Mouse (Mus musculus) embryonic stem cell, embryonic (primary cell): Measurements from ENCODE around the gene Camkk1.

Experiments used
- CTCF ChIA-PET, 4 experiments: fragments of 300-600 bp in 2 of 4; fragments of 350-600 bp in 2 of 4; sonication (Branson Sonifier 250); formaldehyde crosslinking; loops; one replicate each; lab custom pipeline; 2022; ENCODE audit warnings: inconsistent platforms in 2 of 4; lab: Charles Lee
- POLR2A ChIA-PET, 4 experiments: fragments of 300-600 bp in 2 of 4; fragments of 350-600 bp in 2 of 4; sonication (Branson Sonifier 250); formaldehyde crosslinking; loops; one replicate each; lab custom pipeline; 2022; ENCODE audit warnings: antibody characterized with exemption in 4 of 4, inconsistent platforms in 1 of 4; lab: Charles Lee

Camkk1 gene

GRCm38 (mm10) chr11:73006377-73006776 is 12.4 kb upstream of the Camkk1 start:
- CTCF ChIA-PET = interaction anchor here (0.6 to 3.0 kb wide), 23 partner anchors 13 to 275 kb away, joined by 3 to 19 read pairs (median 4); partner anchors contain the start of genes Camkk1 (in 2 of the 4), Haspin (in 1 of the 4) and Ncbp3 (in 1 of the 4)
- POLR2A ChIA-PET = interaction anchor here in 1 of 4 experiments (1.8 kb wide), 1 partner anchor 41 kb away, joined by 8 read pairs; the partner anchor contains the start of gene Ncbp3

DNA sequence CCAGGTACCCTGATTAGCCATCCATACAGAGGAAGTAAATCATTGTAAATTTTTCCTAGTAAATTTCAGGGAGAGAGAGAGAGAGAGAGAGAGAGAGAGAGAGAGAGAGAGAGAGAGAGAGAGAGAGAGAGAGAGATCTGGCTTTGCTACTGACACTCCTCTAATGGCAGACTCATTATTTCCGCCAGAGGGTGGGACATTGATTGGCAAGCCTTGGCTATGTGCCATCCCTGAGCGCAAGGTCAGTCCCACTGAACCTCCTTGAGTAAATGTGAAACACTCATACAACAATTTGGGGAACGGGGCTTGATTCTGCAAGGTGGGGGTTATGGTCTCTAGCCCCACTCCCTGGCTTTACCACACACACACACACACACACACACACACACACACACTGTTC is 11.7 kb upstream of the Camkk1 start:
- POLR2A ChIA-PET = interaction anchor here in 2 of 4 experiments (1.5 to 1.8 kb wide), 2 partner anchors 41 kb away, joined by 3 to 8 read pairs; partner anchors contain the start of gene Ncbp3 (in 2 of the 2)
- CTCF ChIA-PET = interaction anchor here (0.5 to 3.0 kb wide), 47 partner anchors 8 to 1364 kb away, joined by 3 to 19 read pairs (median 4); partner anchors contain the start of genes Camkk1 (in 2 of the 4), Haspin (in 2 of the 4), Ctns (in 1 of the 4) and Ncbp3 (in 1 of the 4)

DNA sequence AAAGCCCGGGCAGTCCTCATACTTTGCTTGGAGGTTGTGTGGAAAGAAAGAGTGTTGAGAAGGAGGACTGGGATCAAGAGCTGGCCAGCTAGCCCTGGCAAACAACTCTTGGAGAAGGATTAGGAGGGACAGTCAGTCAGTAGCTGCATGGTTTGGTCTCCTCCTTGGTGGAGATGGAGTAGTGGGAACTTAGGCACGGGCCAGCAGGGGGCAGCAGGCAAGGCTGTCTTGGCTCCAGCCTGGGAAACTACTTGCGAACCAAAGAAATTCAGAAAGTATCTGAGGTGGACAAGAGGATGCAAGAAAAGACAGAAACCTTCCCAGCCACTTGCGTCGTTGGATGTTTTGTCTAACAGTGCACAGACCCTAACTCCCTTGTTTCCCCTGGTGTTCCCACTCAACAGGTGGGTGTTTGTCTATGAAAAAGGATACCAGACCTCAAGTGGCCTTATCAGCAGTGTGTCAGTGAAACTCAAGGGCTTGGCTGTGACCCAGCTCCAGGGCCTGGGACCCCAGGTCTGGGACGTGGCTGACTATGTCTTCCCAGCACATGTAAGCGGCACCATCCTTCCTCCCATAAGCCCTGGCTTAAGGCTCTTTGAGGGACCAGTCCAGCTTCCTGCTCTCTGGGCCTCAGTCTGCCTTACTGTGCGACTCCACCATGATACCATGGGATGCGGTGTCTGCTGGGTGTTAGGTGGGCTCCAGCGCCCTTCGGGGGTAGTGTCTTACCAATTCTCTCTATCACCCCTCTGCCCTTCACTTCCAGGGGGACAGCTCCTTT is 10.9 kb upstream of the Camkk1 start:
- ChIA-PET CTCF (interaction anchor here (0.5 to 3.0 kb wide), 46 partner anchors 9 to 1364 kb away, joined by 3 to 19 read pairs (median 4); partner anchors contain the start of genes Camkk1 (in 2 of the 4), Ctns (in 1 of the 4), Haspin (in 1 of the 4) and Ncbp3 (in 1 of the 4)), POLR2A (interaction anchor here in 3 of 4 experiments (0.5 to 1.8 kb wide), 4 partner anchors 9 to 229 kb away, joined by 3 to 8 read pairs (median 4); partner anchors contain the start of gene Ncbp3 (in 2 of the 3))

DNA sequence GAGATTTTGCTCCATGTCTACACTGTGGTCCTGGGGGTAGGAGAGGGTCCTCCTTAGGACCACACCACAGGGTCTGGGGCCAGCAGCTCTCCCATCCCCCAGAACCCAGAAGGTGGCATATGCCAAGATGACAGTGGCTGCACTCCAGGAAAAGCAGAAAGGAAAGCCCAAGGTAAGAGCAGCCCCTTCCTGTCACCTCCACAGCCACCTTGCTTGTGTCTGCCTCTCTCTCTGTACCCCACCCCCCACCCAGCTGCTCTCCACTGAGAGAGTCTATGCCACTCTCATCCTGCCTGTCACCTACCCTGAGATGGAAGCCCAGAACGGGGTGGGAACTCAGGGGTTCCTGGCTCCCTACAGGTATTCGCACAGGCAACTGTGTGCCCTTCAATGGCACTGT is 10.0 kb upstream of the Camkk1 start:
- CTCF ChIA-PET = interaction anchor here in 3 of 4 experiments (0.6 to 2.2 kb wide), 6 partner anchors 9 to 122 kb away, joined by 3 to 11 read pairs (median 6); partner anchors contain the start of genes Camkk1 (in 1 of the 3) and Ncbp3 (in 1 of the 3)
- POLR2A ChIA-PET = no interaction called here

GRCm38 (mm10) chr11:73009531-73010274 is 9.1 kb upstream of the Camkk1 start:
- ChIA-PET CTCF (interaction anchor here in 2 of 4 experiments (0.6 to 2.2 kb wide), 4 partner anchors 10 to 121 kb away, joined by 3 to 8 read pairs (median 4); partner anchors contain the start of gene Ncbp3 (in 1 of the 2)), POLR2A (interaction anchor here in 1 of 4 experiments (1.2 kb wide), 1 partner anchor 14 kb away, joined by 3 read pairs; no protein-coding TSS in a partner anchor)

DNA sequence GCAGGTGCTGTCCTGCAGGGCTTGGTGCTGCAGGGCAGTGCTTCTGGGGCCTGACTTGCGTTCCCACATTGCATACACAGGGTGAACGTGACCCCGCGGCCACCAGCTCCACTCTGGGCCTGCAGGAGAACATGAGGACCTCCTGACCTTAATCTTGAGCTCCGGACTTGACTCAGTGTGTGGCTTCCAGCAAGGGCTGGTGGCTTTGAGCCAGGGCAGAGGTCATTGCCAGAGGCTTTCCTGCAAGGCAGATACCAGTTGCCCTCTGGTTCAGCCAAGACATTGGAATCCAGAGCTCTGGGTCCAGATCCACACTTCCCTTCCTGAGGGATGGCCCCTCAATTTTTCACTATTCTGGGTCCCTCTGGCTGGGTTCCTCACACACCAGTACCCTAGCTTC is 4.8 kb upstream of the Camkk1 start:
- ChIA-PET POLR2A (interaction anchor here in 2 of 4 experiments (0.6 to 1.7 kb wide), 5 partner anchors 9 to 124 kb away, joined by 3 to 6 read pairs (median 4); partner anchors contain the start of gene Haspin (in 1 of the 2)), CTCF (interaction anchor here in 2 of 4 experiments (0.6 to 1.5 kb wide), 2 partner anchors 26 to 268 kb away, joined by 4 read pairs; no protein-coding TSS in a partner anchor)

GRCm38 (mm10) chr11:73014831-73015344 is 3.9 kb upstream of the Camkk1 start:
- CTCF ChIA-PET = interaction anchor here in 1 of 4 experiments (0.6 kb wide), 1 partner anchor 42 kb away, joined by 3 read pairs; no protein-coding TSS in a partner anchor
- POLR2A ChIA-PET = interaction anchor here in 2 of 4 experiments (1.2 to 1.3 kb wide), 3 partner anchors 8 to 123 kb away, joined by 3 to 6 read pairs (median 4); partner anchors contain the start of gene Haspin (in 1 of the 2)

GRCm38 (mm10) chr11:73015391-73016102 is 3.3 kb upstream of the Camkk1 start:
- ChIA-PET POLR2A (interaction anchor here in 2 of 4 experiments (0.6 to 1.3 kb wide), 2 partner anchors 10 to 37 kb away, joined by 4 to 6 read pairs; no protein-coding TSS in a partner anchor), CTCF (interaction anchor here in 1 of 4 experiments (0.6 kb wide), 1 partner anchor 41 kb away, joined by 3 read pairs; no protein-coding TSS in a partner anchor)

GRCm38 (mm10) chr11:73016103-73016420 is 2.7 kb upstream of the Camkk1 start:
- POLR2A ChIA-PET = interaction anchor here in 2 of 4 experiments (0.6 to 1.3 kb wide), 2 partner anchors 8 to 36 kb away, joined by 3 to 6 read pairs; no protein-coding TSS in a partner anchor
- CTCF ChIA-PET = no interaction called here

DNA sequence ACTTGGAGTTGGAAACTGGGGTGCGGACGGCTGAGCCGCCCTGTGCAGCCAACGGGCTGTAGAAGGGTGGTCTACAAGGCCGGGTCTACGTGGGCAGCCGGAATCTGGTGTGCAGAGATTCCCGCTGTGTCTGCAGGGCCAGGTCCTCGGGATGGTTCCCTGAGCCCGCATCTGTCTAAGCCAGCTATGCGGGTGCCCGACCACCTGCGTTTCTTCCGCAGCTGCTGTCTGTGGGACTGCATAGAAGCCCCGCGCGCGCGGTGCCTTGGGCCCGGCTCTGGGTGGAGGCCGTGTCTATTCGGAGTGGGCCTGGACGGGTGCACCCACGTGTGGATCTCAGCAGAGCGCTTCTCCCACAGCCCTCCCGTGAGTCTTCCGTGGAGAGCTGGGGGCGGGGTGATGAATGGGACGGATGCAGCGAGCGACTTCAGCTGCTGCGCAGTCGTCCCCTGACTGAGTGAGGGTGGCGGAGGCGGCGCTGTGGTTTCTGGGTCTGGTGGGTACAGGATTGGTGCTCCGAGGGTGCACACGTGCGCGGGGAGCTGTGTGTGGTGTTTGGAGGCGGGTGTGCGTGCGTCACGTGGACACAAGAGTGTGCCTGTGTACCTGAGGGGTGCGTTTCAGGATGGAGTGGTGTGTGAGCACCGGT is 463 bp downstream of the Camkk1 start:
- ChIA-PET CTCF (interaction anchor here (0.6 to 1.8 kb wide), 15 partner anchors 11 to 608 kb away, joined by 3 to 11 read pairs (median 4); partner anchors contain the start of genes Ncbp3 (in 2 of the 4) and Smtnl2 (in 1 of the 4)), POLR2A (interaction anchor here in 3 of 4 experiments (0.6 to 2.1 kb wide), 28 partner anchors 9 to 1551 kb away, joined by 3 to 21 read pairs (median 3); partner anchors contain the start of genes Ctns (in 2 of the 3), Ncbp3 (in 2 of the 3), Shpk (in 2 of the 3) and Emc6 (in 1 of the 3))

DNA sequence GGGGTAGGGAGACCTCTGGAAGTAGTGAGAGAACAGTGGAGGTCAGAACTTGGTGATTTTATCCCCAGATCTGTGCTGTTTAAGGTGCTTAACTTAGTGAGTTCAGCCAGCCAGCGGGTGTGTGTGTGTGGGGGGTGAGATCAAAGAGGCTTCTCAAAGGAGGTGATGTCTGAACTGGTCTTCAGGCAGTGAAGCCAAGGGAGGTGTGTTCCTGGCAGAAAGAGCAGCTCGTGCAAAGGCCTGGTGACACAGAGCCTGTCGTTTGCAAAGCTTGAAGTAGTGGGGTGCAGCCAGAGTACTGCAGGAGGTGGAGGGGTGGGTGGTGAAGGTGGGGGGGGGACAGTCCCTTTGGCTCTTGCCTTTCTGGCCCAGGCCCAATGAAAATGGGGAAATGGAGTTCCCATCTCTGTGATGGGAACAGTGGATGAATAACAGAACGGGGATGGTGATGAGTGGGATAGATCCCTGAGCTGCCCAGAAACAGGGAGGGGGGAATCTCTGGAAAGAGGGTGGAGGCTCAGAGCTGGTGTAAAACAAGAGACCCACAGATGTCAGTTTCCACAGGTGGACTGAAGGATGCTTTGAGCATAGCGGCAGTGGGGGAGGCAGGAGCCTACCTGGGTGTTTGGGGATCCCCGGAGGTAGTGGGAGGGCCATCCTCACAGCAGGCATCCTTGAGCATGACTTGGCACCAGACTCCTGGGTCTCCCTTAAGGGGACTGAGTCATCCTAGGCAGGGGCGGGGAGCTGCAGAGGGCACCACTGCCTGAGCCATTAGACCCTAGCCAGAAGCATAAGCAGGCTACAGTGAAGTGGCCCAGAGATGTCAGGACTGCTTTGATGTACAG is 2.4 kb downstream of the Camkk1 start:
- ChIA-PET CTCF (interaction anchor here in 2 of 4 experiments (0.7 to 1.0 kb wide), 2 partner anchors 27 to 28 kb away, joined by 3 read pairs; partner anchors contain the start of gene Ncbp3 (in 1 of the 2)), POLR2A (interaction anchor here in 2 of 4 experiments (1.6 to 2.1 kb wide), 2 partner anchors 10 to 177 kb away, joined by 4 to 9 read pairs; partner anchors contain the start of genes Ctns (in 1 of the 2) and Shpk (in 1 of the 2))

DNA sequence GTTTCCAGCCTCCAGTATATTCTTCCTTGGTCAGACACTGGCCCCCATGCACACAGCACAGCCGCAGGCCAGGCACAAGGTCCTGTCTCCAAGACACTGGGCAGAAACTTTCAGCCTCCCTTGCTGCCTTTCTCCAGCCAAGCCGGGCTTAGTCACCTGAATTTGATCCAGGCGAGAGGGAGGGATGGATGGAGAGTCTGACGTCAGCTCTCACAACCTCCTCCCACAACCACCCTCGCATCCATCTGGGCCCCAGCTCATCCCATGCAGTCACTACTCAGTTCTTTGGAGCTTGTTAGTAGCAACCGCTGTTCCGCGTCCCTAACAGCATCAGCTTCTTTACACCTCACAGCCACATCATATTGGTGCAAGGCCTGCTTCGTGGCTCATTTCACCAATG is 4.3 kb downstream of the Camkk1 start:
- CTCF ChIA-PET = interaction anchor here in 3 of 4 experiments (0.6 to 1.5 kb wide), 7 partner anchors 15 to 108 kb away, joined by 3 to 4 read pairs (median 3); no protein-coding TSS in a partner anchor
- POLR2A ChIA-PET = interaction anchor here in 3 of 4 experiments (0.9 to 2.1 kb wide), 5 partner anchors 8 to 25 kb away, joined by 3 to 9 read pairs (median 3); partner anchors contain the start of gene Ncbp3 (in 1 of the 3)

GRCm38 (mm10) chr11:73023827-73024226 is 5.0 kb downstream of the Camkk1 start:
- POLR2A ChIA-PET = interaction anchor here in 3 of 4 experiments (0.7 to 1.8 kb wide), 6 partner anchors 10 to 24 kb away, joined by 3 to 6 read pairs (median 3); partner anchors contain the start of gene Ncbp3 (in 2 of the 3)
- CTCF ChIA-PET = interaction anchor here (0.6 to 1.5 kb wide), 9 partner anchors 15 to 125 kb away, joined by 3 to 10 read pairs (median 3); no protein-coding TSS in a partner anchor

- POLR2A ChIA-PET = interaction anchor here in 3 of 4 experiments (0.5 to 1.5 kb wide), 6 partner anchors 11 to 60 kb away, joined by 3 to 4 read pairs (median 3); partner anchors contain the start of gene Ncbp3 (in 2 of the 3)
Measured at GRCm38 (mm10) chr11:73024236-73024904, 5.6 kb downstream of the Camkk1 start.

More at GRCm38 (mm10) chr11:73024236-73024904, 5.6 kb downstream of the Camkk1 start:
- CTCF ChIA-PET = interaction anchor here in 2 of 4 experiments (0.5 to 1.0 kb wide), 4 partner anchors 15 to 107 kb away, joined by 3 read pairs; no protein-coding TSS in a partner anchor
